Mouse (Mus musculus) cerebellum, adult 11-12 months (tissue): ENCODE measurements around the gene Gm10972.
"Not testable (repeated sequence)": the region's sequence is repeated elsewhere in the genome, so short reads cannot be mapped to it uniquely, and the experiment has no call there.

Experiments
- DNase-seq: peaks from one replicate; pipeline ENCODE4 v3.0.0; 2022

The Gm10972 gene

GRCm38 (mm10) chr3:94659142-94659748, 16.3 kb downstream of the Gm10972 start:
- DNase-seq: not testable (repeated sequence)

GRCm38 (mm10) chr3:94660841-94661240, 17.9 kb downstream of the Gm10972 start:
- DNase-seq: not testable (repeated sequence)

GRCm38 (mm10) chr3:94665060-94665802, 22.3 kb downstream of the Gm10972 start:
- DNase-seq: not testable (repeated sequence)

DNA sequence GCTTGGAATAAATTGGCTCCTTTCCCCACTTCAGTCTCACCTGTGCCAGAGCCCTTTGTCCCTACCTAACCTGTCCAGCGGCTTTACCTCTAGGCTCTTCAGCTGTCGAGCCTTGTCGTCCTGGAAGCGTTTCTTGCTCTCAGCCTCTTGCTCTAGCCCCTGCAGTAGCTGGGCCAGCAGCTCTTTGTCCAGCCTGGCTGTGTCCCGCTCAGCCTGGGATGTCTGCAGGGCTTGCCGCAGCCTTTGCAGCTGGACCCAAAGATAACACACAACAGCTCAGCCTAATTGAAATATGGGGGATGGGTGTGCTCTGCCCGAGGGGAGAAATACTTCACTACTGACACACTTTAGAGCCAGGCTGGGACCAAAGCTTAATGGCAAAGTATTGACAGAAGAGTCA, 23.0 kb downstream of the Gm10972 start:
- not testable (repeated sequence) for DNase-seq

DNA sequence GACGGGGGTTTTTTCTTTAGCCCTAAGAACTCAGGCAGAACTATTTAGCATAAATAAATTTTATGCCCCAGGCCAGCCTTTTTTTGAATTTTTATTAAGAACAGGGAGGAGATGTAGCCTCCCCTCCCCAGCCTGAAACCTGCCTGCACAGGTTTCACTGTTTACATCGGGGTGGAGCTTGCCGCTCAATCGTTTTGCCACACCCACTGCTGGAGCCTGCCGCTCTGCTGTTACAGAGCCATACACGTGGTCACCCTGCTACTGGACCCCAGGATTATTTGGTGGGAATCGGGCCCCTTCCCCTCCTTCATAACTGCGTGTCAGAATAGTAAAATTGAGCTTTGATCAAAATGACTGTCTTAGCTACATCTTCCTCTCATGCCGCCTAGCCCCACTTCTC, 32.2 kb downstream of the Gm10972 start:
- DNase-seq: not testable (repeated sequence)

- DNase-seq: no peak
Observed at GRCm38 (mm10) chr3:94679351-94679841, 36.5 kb downstream of the Gm10972 start.

GRCm38 (mm10) chr3:94680032-94680431, 37.1 kb downstream of the Gm10972 start:
- not testable (repeated sequence) for DNase-seq

DNA sequence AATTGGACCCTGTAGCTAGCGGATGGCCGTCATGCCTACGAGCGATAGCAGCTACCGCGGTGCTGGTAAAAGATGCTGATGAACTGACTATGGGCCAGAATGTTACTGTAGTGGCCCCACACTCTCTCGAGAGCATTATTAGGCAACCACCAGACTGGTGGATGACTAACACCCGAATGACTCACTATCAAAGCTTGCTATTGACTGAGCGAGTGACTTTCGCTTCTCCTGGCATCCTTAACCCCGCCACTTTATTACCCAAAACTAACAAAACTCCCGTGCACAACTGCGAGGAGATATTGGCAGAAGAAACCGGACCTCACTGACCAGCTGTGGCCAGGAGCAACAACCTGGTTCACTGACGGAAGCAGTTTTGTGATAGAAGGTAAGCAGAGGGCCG, 37.9 kb downstream of the Gm10972 start:
- DNase-seq: no peak

DNA sequence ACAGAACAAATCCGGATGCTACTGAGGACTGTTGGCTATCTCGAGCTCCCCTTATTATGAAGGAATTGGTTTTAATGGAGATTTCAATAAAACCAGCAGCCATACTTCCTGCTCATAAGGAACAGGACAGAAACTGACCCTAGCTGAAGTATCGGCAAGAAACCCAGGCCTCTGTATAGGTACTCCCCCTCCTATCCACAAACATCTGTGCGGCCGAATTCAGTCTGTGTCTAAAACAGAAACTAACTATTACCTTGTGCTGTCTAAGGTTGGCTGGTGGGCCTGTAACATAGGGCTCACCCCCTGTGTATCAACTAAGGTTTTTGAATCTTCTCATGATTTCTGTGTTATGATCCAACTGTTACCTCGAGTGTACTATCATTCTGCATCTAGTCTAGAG, 40.7 kb downstream of the Gm10972 start:
- no peak for DNase-seq

DNA sequence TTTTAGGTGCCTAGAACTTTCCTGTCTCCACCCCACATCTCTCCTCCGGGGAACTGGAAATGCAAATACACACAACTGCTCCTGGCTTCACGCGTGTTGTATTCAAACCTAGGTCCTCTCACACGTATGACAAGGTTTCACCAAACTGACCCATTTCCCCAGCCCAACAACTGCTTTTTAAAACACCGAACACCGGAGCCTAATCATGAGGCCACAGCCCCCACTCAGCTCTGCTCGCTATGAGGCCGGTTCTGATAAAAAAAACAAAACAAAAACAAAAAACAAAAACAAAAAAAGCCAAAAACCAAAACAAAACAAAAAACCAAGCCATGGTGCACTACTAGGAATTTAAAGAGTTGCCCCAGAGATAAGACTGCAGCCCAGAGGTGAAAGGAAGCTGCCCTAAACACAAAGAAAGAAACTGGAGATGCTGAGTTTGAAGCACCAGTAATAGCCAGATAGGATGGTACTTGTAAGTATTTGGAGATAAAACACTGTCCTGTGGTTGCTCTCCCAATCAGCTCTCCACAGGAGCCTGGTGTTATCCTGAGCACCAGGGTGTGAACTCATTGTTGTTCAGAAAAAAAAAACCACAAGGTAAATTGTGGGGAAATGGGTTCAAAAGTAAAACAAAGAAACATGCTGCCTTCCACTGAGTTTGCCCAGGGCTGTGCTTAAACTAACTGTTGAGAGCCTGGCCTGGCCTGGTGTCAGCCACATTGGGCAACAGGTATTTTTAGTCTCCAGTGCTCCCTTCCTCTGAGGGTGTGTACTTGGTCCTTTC, 43.3 kb downstream of the Gm10972 start:
- DNase-seq: not testable (repeated sequence)

- DNase-seq: not testable (repeated sequence)
Observed at GRCm38 (mm10) chr3:94688698-94689097, 45.8 kb downstream of the Gm10972 start.

DNA sequence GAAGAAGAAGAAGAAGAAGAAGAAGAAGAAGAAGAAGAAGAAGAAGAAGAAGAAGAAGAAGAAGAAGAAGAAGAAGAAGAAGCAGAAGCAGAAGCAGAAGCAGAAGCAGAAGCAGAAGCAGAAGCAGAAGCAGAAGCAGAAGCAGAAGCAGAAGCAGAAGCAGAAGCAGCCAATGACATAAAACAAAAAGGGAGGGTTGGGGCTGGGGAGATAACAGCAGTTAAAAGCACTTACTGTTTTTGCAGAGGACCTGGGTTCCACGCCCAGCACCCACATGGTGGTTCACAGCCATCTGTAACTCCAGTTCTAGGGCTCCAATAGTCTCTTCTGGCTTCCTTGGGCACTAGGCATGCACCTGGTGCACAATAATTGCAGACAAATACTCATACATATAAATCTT, 46.3 kb downstream of the Gm10972 start:
- DNase-seq: not testable (repeated sequence)

GRCm38 (mm10) chr3:94690162-94690561, 47.2 kb downstream of the Gm10972 start:
- not testable (repeated sequence) for DNase-seq

DNA sequence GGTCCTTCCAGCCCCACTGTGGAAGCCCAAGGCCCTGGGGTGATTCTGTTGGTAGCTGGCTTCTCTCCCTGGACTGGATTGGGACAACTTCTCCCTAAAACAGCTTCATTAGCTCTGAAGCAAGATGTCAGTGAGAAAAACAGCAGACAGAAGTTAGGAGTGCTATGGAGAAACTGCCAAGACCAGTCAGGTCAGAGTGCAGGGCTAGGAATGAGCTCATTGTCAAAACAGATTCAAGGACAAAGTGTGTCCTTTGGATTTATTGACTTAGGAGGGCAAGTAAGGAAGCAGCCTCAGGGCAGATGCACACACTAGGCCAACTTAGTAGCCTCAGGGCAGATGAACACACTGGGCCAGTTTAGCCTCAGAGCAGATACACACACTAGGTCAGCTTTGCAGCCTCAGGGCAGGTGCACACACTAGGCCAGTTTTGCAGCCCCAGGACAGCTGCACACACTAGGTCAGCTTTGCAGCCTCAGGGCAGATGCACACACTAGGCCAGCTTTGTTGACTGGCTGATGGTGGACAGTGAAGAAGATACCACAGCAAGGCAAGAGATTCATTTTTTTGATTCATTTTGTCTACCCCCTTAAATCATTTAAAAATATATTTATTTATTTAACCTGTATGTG, 47.8 kb downstream of the Gm10972 start:
- DNase-seq: no peak

DNA sequence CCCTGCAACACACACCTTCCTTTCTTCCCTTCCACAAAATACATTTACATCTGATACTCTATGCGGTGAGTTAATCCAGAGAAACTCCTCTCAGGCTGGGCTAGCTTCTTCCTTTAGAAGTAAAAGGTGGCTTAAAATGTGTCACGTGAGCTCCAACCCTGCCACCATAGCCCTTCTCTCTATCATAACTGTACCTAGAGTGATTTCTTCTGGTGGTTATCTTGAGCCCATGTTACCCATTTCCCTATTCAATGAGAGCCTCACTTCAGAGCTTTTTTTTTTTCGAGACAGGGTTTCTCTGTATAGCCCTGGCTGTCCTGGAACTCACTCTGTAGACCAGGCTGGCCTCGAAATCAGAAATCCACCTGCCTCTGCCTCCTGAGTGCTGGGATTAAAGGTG, 48.8 kb downstream of the Gm10972 start:
- DNase-seq: not testable (repeated sequence)
